Mouse (Mus musculus) midbrain, embryonic 16.5 days (tissue): ENCODE data around the gene Arfip1. TPM values are rescaled to one million over a fixed set of nuclear protein-coding genes. Genes with fewer than 3 reads are reported as not detected.

Experiments used
- ATAC-seq: fragments of 200-750 bp; cut with Nextera tagmentation; 2 replicates; pipeline ENCODE4 v1.8.0; 2017; ENCODE audit warnings: moderate TSS enrichment
- H3K27ac ChIP-seq: fragments of 300-500 bp; sonication (generic); 2 replicates; pipeline ENCODE4 v1.5.1; 2014; ENCODE audit warnings: mild to moderate bottlenecking, low read length, mixed read lengths
- H3K27me3 ChIP-seq: fragments of 300-500 bp; sonication (generic); 2 replicates; pipeline ENCODE4 v1.6.1; 2014; ENCODE audit warnings: low read depth, low read length, mixed read lengths; ENCODE audit not compliant: control insufficient read depth, insufficient read depth
- H3K36me3 ChIP-seq: fragments of 300-500 bp; sonication (generic); 2 replicates; pipeline ENCODE4 v1.6.1; 2014; ENCODE audit warnings: mild to moderate bottlenecking, low read length, moderate library complexity, mixed read lengths; ENCODE audit not compliant: control insufficient read depth, insufficient read depth
- H3K4me1 ChIP-seq: fragments of 300-500 bp; sonication (generic); 2 replicates; pipeline ENCODE4 v1.6.1; 2014; ENCODE audit warnings: mild to moderate bottlenecking, low read length, mixed read lengths; ENCODE audit not compliant: control insufficient read depth, insufficient read depth
- H3K4me2 ChIP-seq: fragments of 300-500 bp; sonication (generic); 2 replicates; pipeline ENCODE4 v1.6.1; 2014; ENCODE audit warnings: mild to moderate bottlenecking, low read length, mixed read lengths
- H3K4me3 ChIP-seq: fragments of 300-500 bp; sonication (generic); 2 replicates; pipeline ENCODE4 v1.5.1; 2014; ENCODE audit warnings: low read depth, mild to moderate bottlenecking, low read length, moderate library complexity, mixed read lengths
- H3K9ac ChIP-seq: fragments of 300-500 bp; sonication (generic); 2 replicates; pipeline ENCODE4 v1.6.1; 2014; ENCODE audit warnings: low read depth, low read length, mixed read lengths
- H3K9me3 ChIP-seq: fragments of 300-500 bp; sonication (generic); replicated peaks from 2 replicates; pipeline ENCODE4 v1.6.1; 2014; ENCODE audit warnings: mild to moderate bottlenecking, low read length, mixed read lengths; ENCODE audit not compliant: control insufficient read depth, poor library complexity, severe bottlenecking
- WGBS: fragments of 180-500 bp; shearing (Covaris S2); extraction: QIAGEN DNeasy Blood & Tissue Kit; methylation state at CpG from one replicate; pipeline ENCODE4 v1.1.7; 2014; 5-methylcytosine and 5-hydroxymethylcytosine counted together
- polyA plus RNA-seq: library from polyadenylated mRNA; unstranded; fragments of >200 nt; fragmentation: Nextera tagmentation; extraction: Ambion mirVana; gene quantifications from 2 replicates; pipeline ENCODE4 v1.2.1, GENCODE M21; 2015

The Arfip1 gene
- polyA plus RNA-seq, 1 experiment from 2014 or later: 22.1 TPM

GRCm38 (mm10) chr3:84465822-84466500 lies 116.5 kb downstream of the Arfip1 start:
- Histone ChIP-seq H3K4me2 (no peak overlapping the region), H3K9me3 (no peaks in the 10 kb centered on the region), H3K9ac (no peak overlapping the region), H3K4me1 (no peaks in the 10 kb centered on the region), H3K27me3 (no peaks in the 10 kb centered on the region), H3K36me3 (0 out of 2 replicates have a peak, but pooled peaks cover 2% of the 10 kb centered on the region), H3K4me3 (no peak overlapping the region), H3K27ac (no peak overlapping the region)
- ATAC-seq: no peak
- WGBS: 76% methylated on average over 6 of the region's 6 CpGs

GRCm38 (mm10) chr3:84461687-84462086 lies 120.7 kb downstream of the Arfip1 start:
- Histone ChIP-seq H3K9ac (no peak overlapping the region), H3K36me3 (no peaks in the 10 kb centered on the region), H3K4me1 (no peaks in the 10 kb centered on the region), H3K27ac (no peak overlapping the region), H3K9me3 (no peaks in the 10 kb centered on the region), H3K4me3 (no peak overlapping the region), H3K4me2 (no peak overlapping the region), H3K27me3 (no peaks in the 10 kb centered on the region)
- ATAC-seq: no peak
- WGBS: 28% methylated on average over 4 of the region's 4 CpGs

- no peaks in the 10 kb centered on the region for H3K36me3 ChIP-seq
- H3K4me1 ChIP-seq: no peaks in the 10 kb centered on the region
- no peak overlapping the region for H3K4me3 ChIP-seq
- no peak overlapping the region for H3K27ac ChIP-seq
- no peak overlapping the region for H3K4me2 ChIP-seq
- H3K9me3 ChIP-seq: no peaks in the 10 kb centered on the region
- H3K27me3 ChIP-seq: no peaks in the 10 kb centered on the region
- no peak for ATAC-seq
- H3K9ac ChIP-seq: no peak overlapping the region
- WGBS: 45% methylated on average over 12 of the region's 12 CpGs
These were observed 121.5 kb downstream of the Arfip1 start for GRCm38 (mm10) chr3:84460952-84461351.

- H3K9ac ChIP-seq: no peak overlapping the region
- no peaks in the 10 kb centered on the region for H3K27me3 ChIP-seq
- 40% methylated on average over 3 of the region's 3 CpGs for WGBS
- no peak overlapping the region for H3K27ac ChIP-seq
- no peak overlapping the region for H3K4me2 ChIP-seq
- H3K4me3 ChIP-seq: no peak overlapping the region
- peak; percentile 31; the same call in 1 of the 2 replicates for ATAC-seq
- H3K36me3 ChIP-seq: no peaks in the 10 kb centered on the region
- no peaks in the 10 kb centered on the region for H3K9me3 ChIP-seq
- H3K4me1 ChIP-seq: no peaks in the 10 kb centered on the region
These were observed 121.9 kb downstream of the Arfip1 start for GRCm38 (mm10) chr3:84460499-84460898.

- Histone ChIP-seq H3K27me3 (no peaks in the 10 kb centered on the region), H3K4me2 (no peak overlapping the region), H3K9ac (no peak overlapping the region), H3K27ac (no peak overlapping the region), H3K36me3 (no peaks in the 10 kb centered on the region), H3K4me1 (no peaks in the 10 kb centered on the region), H3K4me3 (no peak overlapping the region), H3K9me3 (no peaks in the 10 kb centered on the region)
- ATAC-seq: no peak
- whole genome bisulfite sequencing: 79% methylated on average over 12 of the region's 12 CpGs
These were observed 126.5 kb downstream of the Arfip1 start for GRCm38 (mm10) chr3:84455733-84456417.

GRCm38 (mm10) chr3:84450651-84451050 lies 131.8 kb downstream of the Arfip1 start:
- H3K9me3 ChIP-seq: no peaks in the 10 kb centered on the region
- H3K36me3 ChIP-seq: no peaks in the 10 kb centered on the region
- H3K9ac ChIP-seq: no peak overlapping the region
- H3K4me3 ChIP-seq: no peak overlapping the region
- 66% methylated on average over 2 of the region's 3 CpGs for WGBS
- H3K4me1 ChIP-seq: no peaks in the 10 kb centered on the region
- ATAC-seq: no peak
- no peaks in the 10 kb centered on the region for H3K27me3 ChIP-seq
- H3K27ac ChIP-seq: no peak overlapping the region
- H3K4me2 ChIP-seq: no peak overlapping the region

GRCm38 (mm10) chr3:84449015-84449414 lies 133.4 kb downstream of the Arfip1 start:
- no peak for ATAC-seq
- WGBS: 87% methylated on average over 9 of the region's 9 CpGs
- Histone ChIP-seq H3K4me3 (no peak overlapping the region), H3K27me3 (no peaks in the 10 kb centered on the region), H3K36me3 (no peaks in the 10 kb centered on the region), H3K4me2 (no peak overlapping the region), H3K27ac (no peak overlapping the region), H3K4me1 (no peaks in the 10 kb centered on the region), H3K9me3 (no peaks in the 10 kb centered on the region), H3K9ac (no peak overlapping the region)

GRCm38 (mm10) chr3:84447803-84448202 lies 134.6 kb downstream of the Arfip1 start:
- H3K4me3 ChIP-seq: no peak overlapping the region
- H3K9ac ChIP-seq: no peak overlapping the region
- no peaks in the 10 kb centered on the region for H3K9me3 ChIP-seq
- no peak overlapping the region for H3K4me2 ChIP-seq
- 60% methylated on average over 5 of the region's 5 CpGs for WGBS
- no peaks in the 10 kb centered on the region for H3K36me3 ChIP-seq
- ATAC-seq: no peak
- no peaks in the 10 kb centered on the region for H3K4me1 ChIP-seq
- H3K27me3 ChIP-seq: no peaks in the 10 kb centered on the region
- H3K27ac ChIP-seq: no peak overlapping the region
